Mouse (Mus musculus) cerebellum, adult 2 months (tissue): ENCODE measurements around the gene Stxbp5.

Source experiments
- CTCF ChIP-seq: fragments of 200-500 bp; IDR thresholded peaks from 2 replicates; pipeline ENCODE4 v1.5.1; 2011; ENCODE audit warnings: low read depth, mild to moderate bottlenecking, control low read depth, low read length, moderate library complexity, borderline replicate concordance; ENCODE audit not compliant: insufficient read depth
- POLR2A ChIP-seq: fragments of 200-500 bp; IDR thresholded peaks from 2 replicates; pipeline ENCODE4 v1.6.1; 2011; ENCODE audit warnings: low read length, control low read depth, borderline replicate concordance; ENCODE audit not compliant: insufficient read depth

- no peak for TF ChIP-seq POLR2A
- no peak for TF ChIP-seq CTCF
These were observed 101.8 kb downstream of the Stxbp5 start for GRCm38 (mm10) chr10:9799085-9799484.
